Mouse (Mus musculus): ENCODE results near the gene Nr1d2. TPM values are rescaled to one million over a fixed set of nuclear protein-coding genes. Genes with fewer than 3 reads are reported as not detected.

Nr1d2 gene
- polyA plus RNA-seq, 1 experiment from 2014 or later, result 4.7 TPM

DNA sequence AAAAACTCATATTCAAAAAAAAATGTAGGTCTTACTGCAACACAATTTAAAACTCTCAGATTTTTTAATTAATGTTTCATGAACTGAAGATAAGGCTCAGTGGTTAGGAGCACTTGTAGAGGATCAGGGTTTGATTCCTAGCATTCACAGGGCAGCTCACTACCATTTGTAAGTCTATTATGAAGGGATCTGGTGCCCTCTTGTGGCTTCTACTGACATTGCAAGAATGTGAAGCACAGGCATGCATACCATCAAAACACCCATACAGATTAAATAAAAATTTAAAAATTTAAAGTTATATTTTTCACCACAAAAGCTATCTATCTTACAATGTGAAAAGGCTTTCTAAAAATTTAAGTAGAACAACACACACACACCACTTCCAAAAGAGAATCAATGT is 71.9 kb downstream of the Nr1d2 start:
- Histone ChIP-seq H3K9me3 (ENCODE audit: control insufficient read depth, low read length) (no peaks in the 10 kb centered on the region), H3K27me3 (ENCODE audit: control insufficient read depth, insufficient read depth, low read length) (no peaks in the 10 kb centered on the region), H3K36me3 (ENCODE audit: control insufficient read depth, insufficient read depth, low read length) (no peaks in the 10 kb centered on the region), H3K27ac (ENCODE audit: low read depth, low read length) (no peak overlapping the region), H3K9ac (ENCODE audit: low read length) (no peak overlapping the region), H3K4me2 (ENCODE audit: low read depth) (no peak overlapping the region), H3K4me1 (ENCODE audit: control insufficient read depth, insufficient read depth, low read length) (no peaks in the 10 kb centered on the region), H3K4me3 (ENCODE audit: low read depth, low read length) (no peak overlapping the region)
- ATAC-seq (ENCODE audit: insufficient read depth, low FRiP score, low TSS enrichment) (no peak), DNase-seq (ENCODE audit: low spot score) (no peak)

Small RNA genes within 50 kb of the gene (microRNA-seq; reads per million reads assigned to microRNA genes)
- gene Gm44469, result not detected

Other genes starting within 250 kb of the Nr1d2 start
- gene Nkiras1, start 32.0 kb upstream of the Nr1d2 start, polyA plus RNA-seq (2014; fragmentation: Nextera tagmentation; extraction: Ambion mirVana), result 16.2 and 17.3 TPM in 2 replicates
- gene Rpl15, start 32.3 kb upstream of the Nr1d2 start, polyA plus RNA-seq (2014; fragmentation: Nextera tagmentation; extraction: Ambion mirVana), result 393 and 397 TPM in 2 replicates
- 64.2 and 71.9 TPM in 2 replicates for gene Ube2e1, start 92.7 kb upstream of the Nr1d2 start, polyA plus RNA-seq (2014; fragmentation: Nextera tagmentation; extraction: Ambion mirVana)

Data from neural tube, embryonic 11.5 days (tissue).